Mouse (Mus musculus) G1E (cell line): ENCODE measurements around the gene Lrrc1.

Experiments used
- CTCF ChIP-seq: IDR thresholded peaks from 2 replicates; pipeline ENCODE4 v1.5.1; 2012; ENCODE audit warnings: low read depth, low read length, inconsistent platforms, mixed read lengths
- GATA1 ChIP-seq: IDR thresholded peaks from 2 replicates; pipeline ENCODE4 v1.6.1; 2012; ENCODE audit warnings: borderline replicate concordance, low read length, inconsistent platforms, mixed read lengths
- POLR2AphosphoS5 ChIP-seq: IDR thresholded peaks from 2 replicates; pipeline ENCODE4 v1.6.1; 2012; ENCODE audit warnings: low read depth, low read length, inconsistent platforms; ENCODE audit not compliant: insufficient replicate concordance
- TAL1 ChIP-seq: conservative IDR thresholded peaks from 2 replicates; pipeline ENCODE4 v1.6.1; 2012; ENCODE audit warnings: low read depth, low read length, inconsistent platforms, mixed read lengths

DNA sequence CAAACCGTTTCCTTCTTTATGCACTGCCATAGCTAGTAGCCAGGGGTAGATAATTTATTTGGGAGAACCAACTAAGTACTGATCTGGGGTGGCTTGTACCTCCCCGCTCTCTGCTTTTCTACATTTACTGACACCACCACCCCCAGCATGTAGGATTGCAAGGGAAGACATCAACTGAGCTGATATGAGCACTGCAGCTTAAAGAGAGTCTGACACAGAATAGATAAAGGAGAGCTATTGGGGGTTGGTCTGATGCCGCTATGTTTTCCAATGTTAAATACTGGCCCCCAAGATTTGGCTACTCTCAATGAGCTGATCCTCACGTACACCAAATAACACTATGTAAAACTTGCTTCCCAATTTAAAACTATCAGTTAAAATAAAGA, 124.5 kb downstream of the Lrrc1 start:
- TF ChIP-seq CTCF (no peak), GATA1 (no peak), TAL1 (no peak), POLR2AphosphoS5 (no peak)
